Mouse (Mus musculus) embryo, embryonic 9.5 days (tissue): ENCODE results near the gene Olfr1418.
"Not testable (repeated sequence)": the region's sequence is repeated elsewhere in the genome, so short reads cannot be mapped to it uniquely, and the experiment has no call there.

ENCODE experiments used
- DNase-seq: peaks from one replicate; pipeline ENCODE4 v3.0.0-alpha.2; 2017; ENCODE audit errors: extremely low spot score

The Olfr1418 gene

DNA sequence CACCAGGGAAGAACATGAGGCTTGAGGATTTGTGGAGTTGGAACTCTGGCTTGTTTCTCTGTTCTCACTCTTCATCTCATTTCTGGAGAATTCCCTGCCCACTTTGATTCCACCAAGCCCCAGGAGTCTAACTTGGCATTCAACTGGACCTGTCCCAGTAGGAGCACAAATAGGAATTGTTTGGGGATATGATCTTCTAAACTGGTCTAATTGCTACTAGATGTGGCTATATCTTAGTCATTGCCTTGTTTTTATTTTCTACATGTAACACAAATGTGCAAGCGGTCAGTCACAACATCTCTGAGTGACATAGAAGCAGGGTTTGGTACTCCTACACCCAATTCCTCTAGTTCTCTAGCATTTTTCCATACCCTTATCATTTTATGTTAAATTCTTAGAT is at the start of gene Olfr1418:
Olfr1418 (minus strand) TSS at position 101 of the 400 bp plus-strand sequence.
- no peak for DNase-seq

DNA sequence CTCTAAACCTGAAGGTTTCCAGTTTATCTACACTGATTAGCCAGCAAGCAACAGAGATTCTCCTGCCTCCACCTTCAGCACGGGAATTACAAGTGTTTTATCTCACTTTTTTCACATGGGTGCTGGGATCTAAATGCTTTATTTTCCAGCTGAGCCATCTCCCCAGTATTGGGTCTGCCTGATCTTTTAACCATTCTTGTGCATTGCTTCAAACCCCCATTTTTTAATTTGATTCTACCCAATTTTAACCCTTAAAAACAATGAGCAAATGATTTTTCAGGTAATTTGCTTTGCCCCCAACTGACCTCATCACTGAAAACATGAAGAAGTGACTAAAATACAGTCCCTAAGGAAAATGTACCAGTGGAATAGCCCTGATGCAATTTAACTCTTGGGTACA is 25.4 kb upstream of the Olfr1418 start, which contains the start of gene Olfr1420:
Olfr1420 (plus strand) TSS at position 301 of the 400 bp plus-strand sequence.
- DNase-seq = no peak

DNA sequence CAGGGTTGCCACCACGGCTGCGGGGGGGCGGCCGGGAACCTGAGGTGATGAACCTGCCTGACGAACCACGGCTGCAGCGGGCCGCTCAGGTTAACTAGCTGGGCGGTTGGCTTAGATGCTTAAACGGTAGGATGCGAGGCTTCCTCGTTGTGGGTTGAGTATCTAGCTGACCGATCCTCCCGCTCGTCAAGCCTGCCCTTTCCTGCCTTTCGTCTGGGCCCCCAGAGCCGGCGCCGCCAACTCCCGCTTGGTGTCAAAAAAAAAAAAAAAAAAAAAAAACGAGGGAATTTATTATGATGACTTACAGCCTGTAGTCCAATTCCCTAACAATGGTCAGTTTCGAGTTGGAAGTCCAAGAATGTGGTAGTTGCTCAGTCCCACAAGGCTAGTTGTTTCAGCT is 17.5 kb upstream of the Olfr1418 start:
- DNase-seq = not testable (repeated sequence)

DNA sequence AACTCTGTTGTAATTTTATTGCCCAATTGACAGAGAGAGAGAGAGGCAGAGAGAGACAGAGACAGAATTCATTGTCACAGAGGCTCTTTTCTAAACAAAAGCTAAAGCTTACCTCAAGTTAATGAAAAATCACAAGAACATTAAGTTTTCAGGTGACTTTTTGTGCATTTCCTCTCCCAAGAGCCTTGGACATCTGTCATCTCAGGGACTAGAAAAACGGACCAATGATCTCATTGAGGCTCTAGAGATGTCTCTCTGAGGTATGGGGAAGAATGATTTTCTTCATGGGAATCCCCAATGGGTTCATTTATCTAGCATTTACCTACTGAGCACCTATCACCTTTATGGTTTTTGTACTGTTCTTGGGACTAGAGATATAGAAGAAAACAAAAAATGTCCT is 14.1 kb upstream of the Olfr1418 start, which contains the start of gene Olfr1419:
Olfr1419 (minus strand) TSS at position 101 of the 400 bp plus-strand sequence.
- no peak for DNase-seq

DNA sequence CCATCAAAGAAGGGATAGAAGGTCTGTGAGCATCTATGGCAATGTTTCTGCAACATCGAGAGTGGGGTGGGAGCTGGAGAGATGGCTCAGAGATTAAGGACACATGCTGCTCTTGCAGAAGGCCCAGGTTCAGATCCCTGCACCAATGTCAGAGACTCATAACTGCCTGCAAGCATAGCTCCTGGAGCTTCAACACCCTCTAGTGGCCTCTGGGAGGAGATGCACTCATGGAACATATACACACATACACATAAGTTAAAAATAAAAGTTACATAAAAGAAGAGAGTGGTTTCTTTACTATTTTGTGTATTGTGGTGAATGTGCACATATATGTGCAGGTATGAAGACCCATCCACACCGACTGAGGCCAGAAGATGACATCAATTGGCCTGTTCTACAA is 7.0 kb upstream of the Olfr1418 start:
- no peak for DNase-seq

DNA sequence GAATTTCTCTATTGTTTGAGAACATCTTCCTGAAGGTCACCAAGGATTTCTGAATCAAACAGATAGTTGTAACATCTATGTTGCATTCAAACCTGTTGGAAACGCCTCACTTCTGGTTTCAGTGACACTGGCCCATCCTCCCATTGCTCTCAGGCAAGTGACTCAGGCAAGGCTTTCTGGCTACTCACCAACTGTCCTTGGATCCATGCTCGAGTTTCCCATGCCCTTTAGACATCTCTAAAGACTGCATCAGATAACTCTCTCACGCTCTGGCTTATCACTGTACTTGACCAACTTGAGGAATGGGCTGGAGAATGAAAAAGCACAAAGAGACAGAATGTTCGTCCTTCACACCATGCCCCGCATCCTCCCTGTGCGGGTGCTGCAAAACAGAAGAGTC is 4.4 kb downstream of the Olfr1418 start:
- DNase-seq = no peak

DNA sequence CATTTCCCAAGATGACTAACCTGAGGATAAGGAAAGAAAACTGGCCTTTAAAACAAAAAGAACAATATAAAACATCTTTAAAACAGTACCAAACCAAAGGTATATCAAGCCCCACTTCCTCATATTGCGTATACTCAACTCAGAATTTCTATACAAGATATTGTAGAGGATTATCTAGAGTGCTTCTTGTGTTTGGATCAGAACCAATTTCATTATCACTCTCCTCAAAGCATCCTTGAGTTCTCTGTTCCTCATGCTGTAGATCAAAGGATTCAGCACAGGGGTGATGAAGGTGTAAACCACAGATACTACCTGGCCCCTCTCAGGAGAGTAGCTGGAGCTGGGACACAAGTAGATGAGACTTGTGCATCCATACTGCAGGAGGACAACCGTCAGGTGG is 6.0 kb downstream of the Olfr1418 start:
- DNase-seq = no peak

DNA sequence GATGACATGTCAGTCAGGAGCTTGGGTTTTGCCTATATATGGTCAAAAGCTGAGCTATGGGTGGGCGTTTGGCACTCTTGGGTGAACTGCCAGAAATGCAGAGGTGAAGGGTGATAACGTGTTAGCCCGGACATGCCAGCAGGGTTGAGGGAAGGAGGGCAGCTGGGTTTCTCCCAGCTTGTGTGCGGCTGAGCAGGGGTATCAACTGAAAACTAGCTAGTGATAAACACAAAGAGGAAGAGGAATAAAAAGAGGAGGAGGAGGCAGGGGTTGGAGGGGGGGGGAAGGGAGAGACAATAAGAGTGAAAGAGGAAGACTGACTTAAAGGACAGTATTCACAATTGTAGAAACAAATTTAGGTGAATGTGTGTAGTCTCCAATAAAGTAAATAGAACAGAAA is 8.2 kb downstream of the Olfr1418 start:
- no peak for DNase-seq

DNA sequence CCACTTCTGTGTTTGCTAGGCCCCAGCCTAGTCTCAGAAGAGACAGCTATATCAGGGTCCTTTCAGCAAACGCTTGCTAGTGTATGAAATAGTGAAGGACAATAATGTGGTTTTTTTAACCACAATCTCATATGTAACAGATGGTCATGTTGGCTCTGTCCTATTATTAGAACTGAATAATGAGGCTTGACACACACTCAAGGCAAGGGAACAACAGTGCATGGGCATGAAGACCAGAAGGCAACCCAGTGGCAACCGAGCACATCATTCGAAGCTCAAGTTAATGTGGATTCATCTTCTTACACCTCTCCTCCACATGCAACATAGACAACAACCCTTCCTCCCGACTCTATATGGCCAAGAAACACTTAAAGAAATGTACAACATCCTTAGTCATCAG is 14.5 kb downstream of the Olfr1418 start:
- DNase-seq = no peak

DNA sequence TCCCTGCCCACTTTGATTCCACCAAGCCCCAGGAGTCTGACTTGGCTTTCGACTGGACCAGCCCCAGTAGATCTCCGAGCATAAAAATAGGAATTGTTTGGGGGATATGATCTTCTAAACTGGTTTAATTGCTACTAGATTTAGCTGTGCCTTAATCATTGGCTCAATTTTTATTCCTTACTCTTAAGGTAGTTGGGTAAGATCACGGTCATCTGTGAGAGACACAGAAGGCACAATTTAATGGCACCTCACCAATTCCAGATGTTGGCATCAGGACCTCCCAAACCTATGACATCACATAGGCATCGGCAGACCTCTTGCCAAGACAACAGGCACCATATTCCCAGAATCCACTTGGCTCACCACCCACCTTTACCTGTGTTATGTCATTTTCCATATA is 21.7 kb downstream of the Olfr1418 start, which contains the start of gene Olfr1417:
Olfr1417 (minus strand) TSS at position 101 of the 400 bp plus-strand sequence.
- no peak for DNase-seq

DNA sequence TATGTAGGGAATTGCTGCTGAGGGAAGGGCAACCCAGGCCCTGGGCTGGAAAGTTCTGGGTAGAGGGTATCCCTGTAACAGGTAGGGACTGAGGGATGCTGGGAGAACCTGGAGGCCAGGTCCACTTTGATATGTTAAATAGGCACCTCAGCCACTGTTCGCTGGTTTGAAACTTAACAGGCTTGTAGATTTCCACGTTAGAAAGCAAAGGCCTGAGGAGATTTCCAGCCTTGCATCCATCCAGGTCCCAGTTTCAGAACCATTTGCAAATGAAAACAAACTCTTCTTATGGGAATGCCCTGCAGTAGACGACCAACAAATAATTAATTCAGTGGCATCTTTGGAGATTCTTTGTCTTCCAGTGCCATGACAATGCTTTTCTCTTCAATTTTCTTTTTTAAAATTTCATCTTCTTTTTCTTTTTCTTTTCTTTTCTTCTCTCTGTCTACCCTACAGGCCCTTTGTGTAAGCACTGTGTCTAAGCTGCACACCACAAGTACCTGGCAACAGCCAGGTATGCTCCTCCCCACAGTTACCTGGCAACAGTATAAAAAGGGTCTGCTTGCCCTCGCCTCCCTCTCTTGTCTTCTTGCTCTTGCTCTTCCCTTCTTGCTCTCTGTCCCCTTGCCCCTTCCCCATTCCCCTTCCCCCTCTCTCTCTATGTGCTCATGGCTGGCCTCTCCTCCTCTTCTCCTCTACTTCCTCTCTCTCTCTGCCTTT is 37.4 kb downstream of the Olfr1418 start:
- DNase-seq = no peak

DNA sequence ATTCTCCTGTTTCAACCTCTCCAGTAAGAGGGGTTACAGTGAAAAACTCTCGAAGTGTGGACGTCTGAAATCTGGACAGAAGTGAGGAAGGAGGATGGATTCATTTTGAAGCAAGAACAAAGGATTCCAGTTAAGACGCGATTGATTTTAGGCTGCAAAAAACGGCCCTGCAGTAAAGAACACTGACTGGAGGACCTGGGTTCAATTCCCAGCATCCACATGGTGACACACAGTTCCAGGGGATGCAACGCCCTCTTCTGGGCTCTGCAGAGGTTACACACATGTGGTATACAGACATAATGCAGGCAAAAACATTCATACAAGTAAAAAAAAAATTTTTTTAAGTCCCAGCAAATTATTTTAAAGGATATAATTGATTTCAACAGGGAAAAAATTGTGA is 40.7 kb downstream of the Olfr1418 start:
- DNase-seq = no peak

DNA sequence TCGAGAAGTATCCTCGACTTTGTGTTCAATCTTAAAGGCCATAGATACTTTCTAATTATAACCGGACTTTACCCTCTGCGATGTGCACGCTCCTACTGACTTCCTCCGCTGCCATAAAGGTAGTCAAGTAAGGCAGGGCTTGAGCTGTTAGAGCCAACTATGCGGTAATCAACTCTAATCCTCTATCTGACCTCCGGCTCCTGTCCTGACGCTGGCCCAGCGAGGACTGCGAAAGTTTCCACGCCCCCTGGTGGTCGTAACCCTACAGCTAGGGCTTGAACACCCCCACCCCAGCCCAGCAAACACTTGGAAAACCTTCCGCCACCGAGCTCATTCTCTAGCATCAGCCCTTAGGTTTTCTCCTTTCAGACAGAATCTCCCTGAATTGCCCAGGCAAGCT is 41.1 kb downstream of the Olfr1418 start:
- DNase-seq = peak; percentile 86

DNA sequence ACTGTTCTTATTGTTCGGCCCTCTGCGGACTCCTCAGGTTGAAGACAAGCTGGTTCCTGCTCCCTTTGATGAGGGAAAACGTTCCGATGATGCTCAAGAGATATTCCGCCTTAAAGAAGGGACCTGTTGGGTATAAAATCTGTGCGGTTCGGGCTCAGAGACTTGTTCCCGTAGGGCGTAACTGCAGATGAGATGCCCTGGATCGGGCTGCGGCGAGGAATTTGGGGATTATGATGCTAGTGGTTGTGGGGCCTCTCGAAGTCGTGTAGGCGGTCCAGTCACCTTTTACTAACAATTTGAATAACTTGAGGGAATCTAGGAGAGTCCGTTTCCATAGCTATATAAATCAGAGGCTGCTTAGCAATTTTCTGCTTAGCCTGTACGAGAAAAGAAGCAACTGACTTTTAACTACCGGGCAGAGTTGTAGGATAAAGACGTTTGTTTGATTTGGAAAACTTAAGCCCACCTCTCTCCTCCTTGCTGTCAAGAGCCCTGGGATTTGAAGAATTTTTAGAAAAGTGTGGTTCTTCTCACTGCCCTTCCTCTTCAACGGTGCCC is 41.6 kb downstream of the Olfr1418 start, which contains the start of gene Stx3:
Stx3 (minus strand) TSS at position 261 of the 558 bp plus-strand sequence.
- peak; percentile 31 for DNase-seq

DNA sequence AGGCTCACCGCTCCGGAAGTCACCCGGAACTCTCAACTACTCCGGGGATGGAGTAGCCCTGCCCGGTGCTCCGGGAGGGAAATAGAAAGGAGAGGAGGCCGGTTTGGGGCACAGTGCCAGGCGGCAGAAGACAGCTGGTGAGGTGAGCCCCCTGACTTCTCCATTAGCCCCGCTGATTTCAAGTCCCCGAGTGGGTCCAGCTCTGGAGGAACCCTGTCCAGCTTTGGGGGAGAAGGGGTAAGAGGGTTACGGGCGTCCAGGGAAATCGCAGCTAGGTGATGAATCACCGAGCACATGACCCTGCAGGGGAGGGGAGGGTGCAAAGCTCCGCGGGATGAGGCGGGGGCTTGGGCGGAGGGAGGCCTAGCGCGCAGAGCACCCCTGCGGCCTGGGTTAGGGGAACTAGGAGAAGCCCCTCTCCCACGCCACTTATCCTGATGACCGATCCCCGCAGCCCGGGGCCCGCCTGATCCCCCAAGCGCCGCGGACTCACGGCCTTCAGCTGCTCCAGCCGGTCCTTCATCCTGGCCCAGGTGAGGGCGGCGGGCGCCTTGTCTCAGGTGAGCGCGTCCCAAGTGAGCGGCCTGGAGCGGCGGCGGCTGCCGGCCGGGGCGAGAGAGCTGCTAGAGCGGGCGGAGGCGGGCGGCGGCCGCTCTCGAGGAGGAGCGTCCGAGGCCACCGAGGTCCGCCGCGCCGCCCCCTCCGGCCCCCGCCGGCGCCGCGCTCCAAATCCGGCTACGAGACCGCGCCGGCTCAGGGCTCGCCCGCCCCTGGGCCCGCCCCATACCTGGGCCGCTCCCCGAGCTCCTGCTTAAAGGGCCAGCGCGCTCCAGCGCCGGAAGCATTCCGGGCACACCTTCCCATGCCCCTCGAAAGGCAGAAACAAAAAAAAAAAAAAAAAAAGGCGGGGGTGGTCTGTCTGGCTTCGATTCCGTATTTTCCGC is 42.4 kb downstream of the Olfr1418 start:
- peak; percentile 52 for DNase-seq

DNA sequence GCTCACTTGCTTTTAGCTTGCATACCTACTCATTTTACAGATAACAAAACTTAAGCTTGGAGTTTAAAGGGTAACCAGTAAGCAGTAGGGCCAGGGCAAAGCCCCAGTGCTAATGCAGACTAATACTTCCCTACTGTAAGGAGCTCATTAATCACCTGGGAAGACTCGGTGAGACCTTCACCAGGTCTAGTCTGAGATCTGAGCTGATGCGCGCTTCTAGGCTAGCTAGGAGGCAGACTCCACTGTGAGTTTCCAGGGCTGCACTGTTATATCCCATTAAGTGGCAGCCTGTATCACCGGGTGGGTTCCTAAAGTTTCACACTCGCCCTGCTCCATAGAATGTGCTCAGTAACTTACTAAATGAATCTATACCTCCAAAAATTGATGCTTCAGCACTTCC is 43.3 kb downstream of the Olfr1418 start:
- no peak for DNase-seq

DNA sequence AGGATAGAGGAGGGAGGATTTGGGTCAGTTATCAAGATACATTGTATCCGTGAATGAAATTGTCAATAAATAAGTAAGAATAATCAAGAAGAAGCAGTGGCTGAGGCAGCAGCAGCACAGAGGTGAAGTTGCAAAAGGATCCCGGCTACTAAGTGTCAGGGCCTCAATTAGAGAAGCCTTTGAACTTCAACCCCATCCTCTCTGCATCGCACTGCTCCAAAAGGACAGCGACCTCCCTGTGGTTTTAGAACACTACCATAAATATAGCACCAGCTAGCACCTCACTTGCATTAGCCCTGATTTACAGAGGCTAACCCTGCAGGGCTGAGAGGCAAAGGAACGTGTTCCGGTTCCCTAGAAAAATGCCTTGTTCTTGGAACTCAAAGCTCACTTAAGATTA is 44.2 kb downstream of the Olfr1418 start:
- no peak for DNase-seq

DNA sequence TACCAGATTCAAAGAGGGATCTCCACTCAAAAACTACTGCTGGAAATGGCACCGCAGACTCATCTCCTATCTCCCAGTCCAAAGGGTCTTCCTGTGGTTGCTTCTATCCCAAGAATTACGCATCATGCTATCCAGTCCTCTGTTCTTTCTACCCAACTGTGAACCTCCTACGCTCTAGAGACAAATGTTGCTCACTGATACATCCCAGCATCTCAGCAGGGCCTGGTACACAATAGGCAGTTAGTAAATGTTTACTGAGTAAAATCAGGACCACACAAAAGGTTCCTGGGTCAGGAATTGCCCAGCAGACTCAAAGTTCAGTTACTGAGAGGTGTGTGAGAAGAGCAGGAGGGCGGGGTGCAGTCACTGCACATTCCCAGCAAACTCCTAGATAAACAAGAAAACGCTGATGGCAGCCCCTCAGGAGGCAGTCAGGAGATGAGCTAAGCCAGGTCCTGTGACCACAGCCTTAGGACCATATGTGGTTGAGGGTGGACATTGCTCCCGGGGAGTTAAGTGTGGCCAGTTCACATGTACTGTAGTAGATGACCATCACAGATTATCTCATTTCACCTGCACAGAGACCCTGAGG is 46.0 kb downstream of the Olfr1418 start:
- DNase-seq = no peak

DNA sequence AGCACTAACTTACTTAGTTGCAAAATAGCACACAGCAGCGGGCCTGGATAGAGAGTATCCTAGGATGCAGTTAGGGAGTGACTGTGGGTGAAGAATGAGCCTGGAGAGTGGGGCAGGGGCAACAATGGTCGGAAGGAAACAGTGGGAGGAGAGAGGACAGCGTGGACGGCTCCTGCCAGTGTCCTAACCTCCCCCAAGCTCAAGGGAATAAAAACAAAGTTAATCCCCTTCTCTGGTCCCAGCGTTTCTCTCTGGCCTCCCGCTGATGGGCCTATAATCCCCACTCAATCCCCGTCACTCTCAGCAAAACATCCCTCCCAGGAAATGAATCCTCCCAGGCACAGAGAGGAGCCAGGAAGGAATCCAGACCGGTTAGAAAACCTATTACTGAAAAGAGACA is 47.2 kb downstream of the Olfr1418 start:
- peak; percentile 36 for DNase-seq

DNA sequence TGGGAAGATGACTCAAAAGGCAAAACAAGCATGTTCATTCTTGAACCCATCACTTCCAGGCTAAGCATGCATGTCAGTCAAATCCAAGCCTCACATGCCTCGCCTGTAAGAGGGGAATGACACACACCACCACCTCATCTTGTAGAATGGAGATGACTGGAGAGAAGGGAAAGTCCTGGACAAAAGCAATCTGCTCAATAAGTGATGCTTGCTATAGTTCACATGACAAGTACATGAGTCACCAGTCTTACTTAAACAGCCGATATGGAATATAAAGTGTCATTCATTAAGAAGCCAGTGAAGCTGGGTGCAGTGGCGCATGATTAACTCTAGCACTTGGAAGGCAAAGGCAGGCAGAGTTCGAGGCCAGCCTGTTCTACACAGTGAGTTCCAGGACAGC is 47.7 kb downstream of the Olfr1418 start:
- DNase-seq = no peak

DNA sequence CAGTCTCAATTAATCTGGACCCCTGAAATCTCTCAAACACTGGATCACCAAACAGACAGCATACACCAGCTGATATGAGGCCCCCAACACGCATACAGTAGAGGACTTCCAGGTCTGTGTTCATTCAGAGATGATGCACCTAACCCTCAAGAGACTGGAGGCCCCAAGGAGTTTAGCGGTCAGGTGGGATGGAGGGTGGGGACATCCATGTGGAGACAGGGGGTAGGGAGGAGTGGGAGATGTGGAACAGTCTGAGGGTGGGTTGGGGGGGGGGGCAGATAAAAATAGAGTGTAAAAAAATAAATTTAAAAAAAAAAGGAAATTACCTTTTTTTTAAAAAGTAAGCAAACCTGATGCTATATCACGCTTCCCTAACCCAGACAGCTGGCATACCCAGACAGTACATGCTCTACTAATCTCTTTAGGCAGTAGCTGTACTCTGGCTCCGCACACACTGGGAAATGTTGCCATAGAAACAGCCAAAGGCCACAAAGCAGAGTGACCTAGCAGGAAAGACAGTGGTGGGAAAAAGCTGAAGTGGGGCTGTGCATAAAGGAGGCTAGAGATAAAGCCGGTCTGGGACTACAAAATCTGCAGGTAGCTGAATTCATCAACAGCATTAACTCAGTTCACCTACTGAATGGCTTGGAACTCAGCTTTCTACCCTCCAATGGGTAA is 49.0 kb downstream of the Olfr1418 start:
- DNase-seq = peak; percentile 34
